Mouse (Mus musculus): Measurements from ENCODE around the gene Pdcd2l. TPM values are rescaled to one million over a fixed set of nuclear protein-coding genes. Genes with fewer than 3 reads are reported as not detected.

Pdcd2l gene
- polyA plus RNA-seq, 1 experiment from 2014 or later, result 79.6 TPM

DNA sequence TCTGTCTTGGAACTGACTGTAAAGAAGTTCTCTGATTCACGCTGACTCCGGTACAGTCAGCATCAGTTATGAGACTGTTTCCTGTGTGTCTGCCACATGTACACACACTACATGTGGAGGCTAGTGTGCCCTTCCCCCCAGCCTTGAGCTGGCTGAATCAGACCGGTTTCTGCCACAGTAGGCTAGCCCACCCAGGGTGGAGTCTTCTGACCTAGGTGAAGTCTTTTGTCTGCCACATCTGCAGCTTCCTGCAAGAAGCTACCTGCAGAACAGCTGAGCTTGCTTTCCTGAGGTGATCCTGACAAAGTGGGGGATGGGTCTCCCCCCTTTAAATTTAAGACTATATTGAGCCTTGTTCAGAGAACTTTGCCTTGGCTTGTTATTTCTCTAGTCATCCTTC is 27.0 kb downstream of the Pdcd2l start, which contains the start of gene Uba2:
Uba2 (minus strand) TSS at position 146 of the 400 bp plus-strand sequence.
- Histone ChIP-seq H3K4me3 (ENCODE audit: low read depth, low read length) (peak within 1 kb of the TSS; percentile 94), H3K36me3 (ENCODE audit: control insufficient read depth, insufficient read depth, low read length) (peaks cover 1% of the 10 kb centered on the region; the same call in 1 of the 2 replicates), H3K9ac (ENCODE audit: low read depth, low read length) (peak within 1 kb of the TSS; percentile 94), H3K9me3 (ENCODE audit: control insufficient read depth, low read length) (no peaks in the 10 kb centered on the region), H3K27ac (ENCODE audit: low read depth, low read length) (peak within 1 kb of the TSS; percentile 81), H3K4me2 (replicated peaks; ENCODE audit: low read depth, low read length) (peak within 1 kb of the TSS; percentile 78), H3K4me1 (replicated peaks; ENCODE audit: control insufficient read depth, insufficient read depth, low read length) (no peaks in the 10 kb centered on the region), H3K27me3 (ENCODE audit: control insufficient read depth, insufficient read depth, low read length) (no peaks in the 10 kb centered on the region)
- DNase-seq (ENCODE audit: low spot score) (no peak), ATAC-seq (ENCODE audit: low FRiP score) (no peak)
- 75% methylated on average over 3 of the region's 3 CpGs for WGBS

DNA sequence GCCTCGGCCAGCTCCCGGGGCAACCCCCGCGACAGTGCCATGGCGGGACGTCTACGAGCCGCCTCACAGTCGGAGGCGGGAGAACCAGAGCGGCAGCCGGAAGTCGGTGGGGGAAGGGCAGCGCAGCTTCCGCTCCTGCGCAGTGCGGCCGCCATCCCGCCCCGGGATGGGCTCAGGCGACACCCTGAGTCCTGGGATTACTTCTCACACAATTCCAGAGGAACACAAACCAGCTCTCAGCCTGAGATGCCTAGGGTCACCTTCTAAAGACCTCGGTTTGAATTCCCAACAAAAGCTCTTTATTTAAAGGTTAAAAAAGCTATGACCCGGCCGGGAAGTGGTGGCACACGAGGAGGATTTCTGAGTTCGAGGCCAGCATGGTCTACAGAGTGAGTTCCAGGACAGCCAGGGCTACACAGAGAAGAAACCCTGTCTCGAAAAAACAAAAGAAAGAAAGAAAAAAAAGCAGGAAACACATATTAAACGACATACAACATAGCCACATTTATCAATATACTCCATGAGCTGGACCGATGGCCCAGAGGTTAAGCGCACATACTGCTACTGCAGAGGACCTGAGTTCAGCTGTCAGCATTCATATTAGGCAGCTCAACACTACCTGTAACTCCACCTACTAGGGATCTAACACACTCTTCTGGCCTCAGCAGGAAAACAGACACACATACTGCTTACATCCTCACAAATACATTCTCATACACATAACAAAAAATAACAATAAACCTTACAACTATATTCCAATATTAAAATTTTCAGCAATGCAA is 27.8 kb downstream of the Pdcd2l start:
- DNase-seq (ENCODE audit: low spot score), result peak; percentile 96
- H3K4me3 ChIP-seq (ENCODE audit: low read depth, low read length), result peak overlapping the region; percentile 94
- H3K27me3 ChIP-seq (ENCODE audit: control insufficient read depth, insufficient read depth, low read length), result no peaks in the 10 kb centered on the region
- ATAC-seq (ENCODE audit: low FRiP score), result peak; percentile 96
- H3K9ac ChIP-seq (ENCODE audit: low read depth, low read length), result peak overlapping the region; percentile 94
- H3K9me3 ChIP-seq (ENCODE audit: control insufficient read depth, low read length), result no peaks in the 10 kb centered on the region
- 10% methylated on average over 30 of the region's 30 CpGs for WGBS
- H3K36me3 ChIP-seq (ENCODE audit: control insufficient read depth, insufficient read depth, low read length), result peaks cover 3% of the 10 kb centered on the region; the same call in 1 of the 2 replicates
- H3K4me2 ChIP-seq (replicated peaks; ENCODE audit: low read depth, low read length), result peak overlapping the region; percentile 78
- H3K27ac ChIP-seq (ENCODE audit: low read depth, low read length), result peak overlapping the region; percentile 81
- no peaks in the 10 kb centered on the region for H3K4me1 ChIP-seq (replicated peaks; ENCODE audit: control insufficient read depth, insufficient read depth, low read length)

DNA sequence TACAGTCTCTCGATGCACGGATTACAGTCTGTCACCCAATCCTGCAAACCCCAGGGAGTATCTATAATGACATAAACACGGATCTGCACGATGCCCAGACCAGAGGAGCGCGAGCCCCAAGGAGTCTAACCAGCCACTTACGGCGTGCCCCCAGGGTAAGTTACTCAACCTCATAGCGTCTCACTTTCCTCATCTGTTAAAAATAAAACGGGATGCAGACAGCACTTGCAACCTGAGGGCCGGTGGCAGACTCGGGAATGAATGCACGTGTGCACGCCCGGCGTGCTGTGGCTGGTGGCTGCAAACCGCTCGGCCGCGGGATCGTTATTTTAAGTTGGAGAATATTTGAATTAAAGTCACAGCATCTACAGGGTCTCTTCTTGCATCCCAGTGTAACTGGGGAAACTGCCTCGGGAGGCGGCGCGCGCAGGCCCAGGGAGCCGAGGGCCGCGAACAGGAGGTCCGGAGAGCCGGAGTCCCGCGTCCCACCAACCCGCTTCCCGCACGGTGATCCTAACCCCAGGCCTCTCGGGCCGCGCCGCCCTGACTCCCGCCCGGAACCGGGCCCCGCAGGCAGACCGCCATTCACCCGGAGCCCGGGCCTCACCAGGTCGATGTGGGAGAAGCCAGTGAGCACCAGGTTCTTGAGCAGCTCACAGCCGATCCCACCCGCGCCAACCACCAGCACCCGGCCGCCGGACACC is 28.5 kb downstream of the Pdcd2l start:
- H3K27ac ChIP-seq (ENCODE audit: low read depth, low read length), result peak overlapping the region; percentile 81
- H3K36me3 ChIP-seq (ENCODE audit: control insufficient read depth, insufficient read depth, low read length), result peaks cover 9% of the 10 kb centered on the region; the same call in 1 of the 2 replicates
- no peaks in the 10 kb centered on the region for H3K9me3 ChIP-seq (ENCODE audit: control insufficient read depth, low read length)
- peak overlapping the region; percentile 94 for H3K4me3 ChIP-seq (ENCODE audit: low read depth, low read length)
- under 1% methylated on average over 54 of the region's 54 CpGs for WGBS
- no peaks in the 10 kb centered on the region for H3K27me3 ChIP-seq (ENCODE audit: control insufficient read depth, insufficient read depth, low read length)
- H3K4me2 ChIP-seq (replicated peaks; ENCODE audit: low read depth, low read length), result peak overlapping the region; percentile 78
- no peak for DNase-seq (ENCODE audit: low spot score)
- H3K4me1 ChIP-seq (replicated peaks; ENCODE audit: control insufficient read depth, insufficient read depth, low read length), result no peaks in the 10 kb centered on the region
- ATAC-seq (ENCODE audit: low FRiP score), result peak; percentile 43
- H3K9ac ChIP-seq (ENCODE audit: low read depth, low read length), result peak overlapping the region; percentile 94

DNA sequence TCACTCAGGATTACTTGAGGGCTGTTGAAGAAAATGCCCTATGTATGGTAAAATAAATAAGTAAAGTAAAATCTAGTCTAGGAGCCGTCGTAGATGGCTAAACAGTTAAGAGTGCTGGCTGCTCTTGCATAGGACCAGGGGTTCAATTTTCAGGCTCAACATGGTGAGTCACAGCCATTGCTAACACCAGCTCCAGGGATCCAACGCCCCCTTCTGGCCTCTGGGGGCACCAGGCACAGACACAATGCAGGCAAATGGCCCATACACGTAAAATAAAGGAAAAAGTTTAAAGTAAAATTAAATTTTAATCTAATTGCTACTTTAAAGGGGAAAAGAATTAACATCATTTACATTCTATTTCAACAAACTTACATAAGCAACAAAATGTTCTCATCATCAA is 29.6 kb downstream of the Pdcd2l start:
- Histone ChIP-seq H3K4me3 (ENCODE audit: low read depth, low read length) (no peak overlapping the region), H3K4me2 (replicated peaks; ENCODE audit: low read depth, low read length) (0 out of 2 replicates have a peak overlapping the region, but pooled peaks have one; percentile 7)
- ATAC-seq (ENCODE audit: low FRiP score), result no peak

DNA sequence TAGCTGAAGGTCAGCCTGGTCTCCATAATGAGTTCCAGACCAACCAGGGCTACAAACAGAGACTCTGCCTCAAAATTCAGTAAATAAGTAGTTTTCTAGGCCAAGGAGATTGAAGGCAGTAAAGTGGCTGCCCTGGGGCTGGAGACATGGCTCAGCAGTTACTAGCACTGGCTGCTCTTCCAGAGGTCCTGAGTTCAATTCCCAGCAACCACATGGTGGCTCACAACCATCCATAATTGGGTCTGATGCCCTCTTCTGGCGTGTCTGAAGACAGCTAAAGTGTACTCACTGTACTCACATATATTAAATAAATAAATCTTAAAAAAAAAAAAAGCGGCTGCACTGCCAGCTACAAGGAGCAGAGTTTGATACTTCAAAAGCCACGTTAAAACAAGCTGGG is 30.5 kb downstream of the Pdcd2l start:
- no peak overlapping the region for H3K27ac ChIP-seq (ENCODE audit: low read depth, low read length)
- no peak overlapping the region for H3K4me3 ChIP-seq (ENCODE audit: low read depth, low read length)
- ATAC-seq (ENCODE audit: low FRiP score) (no peak), DNase-seq (ENCODE audit: low spot score) (no peak)
- 80% methylated on average over 3 of the region's 3 CpGs for WGBS
- H3K27me3 ChIP-seq (ENCODE audit: control insufficient read depth, insufficient read depth, low read length), result no peaks in the 10 kb centered on the region
- H3K36me3 ChIP-seq (ENCODE audit: control insufficient read depth, insufficient read depth, low read length), result peaks cover 9% of the 10 kb centered on the region; the same call in 1 of the 2 replicates
- no peak overlapping the region for H3K4me2 ChIP-seq (replicated peaks; ENCODE audit: low read depth, low read length)
- no peaks in the 10 kb centered on the region for H3K9me3 ChIP-seq (ENCODE audit: control insufficient read depth, low read length)
- no peak overlapping the region for H3K9ac ChIP-seq (ENCODE audit: low read depth, low read length)
- no peaks in the 10 kb centered on the region for H3K4me1 ChIP-seq (replicated peaks; ENCODE audit: control insufficient read depth, insufficient read depth, low read length)

More for the DNA sequence above, 29.6 kb downstream of the Pdcd2l start:
- peaks cover 9% of the 10 kb centered on the region; the same call in 1 of the 2 replicates for H3K36me3 ChIP-seq (ENCODE audit: control insufficient read depth, insufficient read depth, low read length)
- no peaks in the 10 kb centered on the region for H3K4me1 ChIP-seq (replicated peaks; ENCODE audit: control insufficient read depth, insufficient read depth, low read length)
- no peak overlapping the region for H3K27ac ChIP-seq (ENCODE audit: low read depth, low read length)
- no peak overlapping the region for H3K9ac ChIP-seq (ENCODE audit: low read depth, low read length)
- no peaks in the 10 kb centered on the region for H3K27me3 ChIP-seq (ENCODE audit: control insufficient read depth, insufficient read depth, low read length)
- peak; percentile 54 for DNase-seq (ENCODE audit: low spot score)
- H3K9me3 ChIP-seq (ENCODE audit: control insufficient read depth, low read length), result no peaks in the 10 kb centered on the region
- WGBS, result 56% methylated on average over 4 of the region's 4 CpGs

DNA sequence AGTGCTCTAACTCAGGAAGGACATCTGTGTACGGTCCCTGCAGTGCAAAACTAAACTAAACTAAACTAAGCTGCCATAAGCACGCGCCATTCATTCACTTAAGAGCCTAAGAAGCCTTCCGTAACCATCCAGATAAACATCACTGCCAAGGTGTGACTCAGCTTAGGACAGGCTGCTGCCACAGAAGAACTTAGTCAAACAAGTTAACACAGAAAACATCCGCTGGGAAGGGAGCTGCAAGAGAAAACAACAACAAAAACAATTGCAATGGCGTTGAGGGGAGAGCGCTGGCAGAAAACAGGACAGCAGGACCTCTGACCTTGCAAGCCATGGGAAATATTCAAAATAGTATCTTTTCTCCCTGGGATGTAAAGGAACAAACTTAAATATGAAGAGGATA is 31.8 kb downstream of the Pdcd2l start:
- DNase-seq (ENCODE audit: low spot score), result no peak
- Histone ChIP-seq H3K36me3 (ENCODE audit: control insufficient read depth, insufficient read depth, low read length) (peaks cover 15% of the 10 kb centered on the region; the same call in 1 of the 2 replicates), H3K4me3 (ENCODE audit: low read depth, low read length) (no peak overlapping the region), H3K4me2 (replicated peaks; ENCODE audit: low read depth, low read length) (no peak overlapping the region), H3K27ac (ENCODE audit: low read depth, low read length) (no peak overlapping the region), H3K9me3 (ENCODE audit: control insufficient read depth, low read length) (no peaks in the 10 kb centered on the region), H3K4me1 (replicated peaks; ENCODE audit: control insufficient read depth, insufficient read depth, low read length) (no peaks in the 10 kb centered on the region), H3K27me3 (ENCODE audit: control insufficient read depth, insufficient read depth, low read length) (no peaks in the 10 kb centered on the region), H3K9ac (ENCODE audit: low read depth, low read length) (no peak overlapping the region)
- WGBS, result 95% methylated on average over 7 of the region's 7 CpGs
- ATAC-seq (ENCODE audit: low FRiP score), result no peak

DNA sequence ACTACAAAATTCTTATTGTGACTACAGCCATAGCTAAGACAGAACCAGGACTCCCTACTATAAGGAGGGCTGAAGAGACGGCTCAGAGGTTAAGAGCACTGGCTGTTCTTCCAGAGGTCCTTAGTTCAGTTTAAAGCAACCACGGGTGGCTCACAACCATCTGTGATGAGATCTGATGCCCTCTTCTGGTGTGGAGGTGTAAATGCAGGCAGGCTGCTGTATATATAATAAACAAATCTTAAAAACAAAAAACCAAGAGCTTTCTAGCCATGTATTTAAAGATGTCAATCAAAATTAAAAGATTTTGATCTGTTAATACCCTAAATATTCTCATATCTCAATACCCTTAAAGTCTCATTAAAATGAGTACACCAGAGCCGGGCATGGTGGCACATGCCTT is 37.3 kb downstream of the Pdcd2l start:
- DNase-seq (ENCODE audit: low spot score) (no peak), ATAC-seq (ENCODE audit: low FRiP score) (no peak)
- no peaks in the 10 kb centered on the region for H3K27me3 ChIP-seq (ENCODE audit: control insufficient read depth, insufficient read depth, low read length)
- no peaks in the 10 kb centered on the region for H3K9me3 ChIP-seq (ENCODE audit: control insufficient read depth, low read length)
- H3K4me1 ChIP-seq (replicated peaks; ENCODE audit: control insufficient read depth, insufficient read depth, low read length), result no peaks in the 10 kb centered on the region
- H3K9ac ChIP-seq (ENCODE audit: low read depth, low read length), result no peak overlapping the region
- H3K4me2 ChIP-seq (replicated peaks; ENCODE audit: low read depth, low read length), result no peak overlapping the region
- H3K27ac ChIP-seq (ENCODE audit: low read depth, low read length), result no peak overlapping the region
- H3K36me3 ChIP-seq (ENCODE audit: control insufficient read depth, insufficient read depth, low read length), result peaks cover 26% of the 10 kb centered on the region
- H3K4me3 ChIP-seq (ENCODE audit: low read depth, low read length), result no peak overlapping the region
- WGBS, result 94% methylated on average over 3 of the region's 3 CpGs

DNA sequence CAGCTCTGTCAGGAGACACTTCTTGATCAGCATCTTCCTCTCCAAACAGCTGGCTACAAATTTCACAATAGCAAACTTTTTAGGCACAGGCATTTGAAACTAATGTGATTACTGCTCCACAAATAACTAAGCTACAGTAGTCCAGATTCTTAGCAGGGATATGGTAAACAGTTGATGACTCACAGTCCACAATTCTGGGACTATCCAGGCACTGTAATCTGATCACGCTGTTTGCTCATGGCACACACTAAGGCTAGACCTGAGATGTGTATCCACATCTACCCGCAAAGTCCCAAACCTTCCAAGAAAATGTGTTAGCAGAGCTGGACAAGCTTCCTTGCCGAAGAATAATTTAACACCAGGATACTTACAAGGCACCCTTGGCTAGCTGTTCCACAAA is 38.5 kb downstream of the Pdcd2l start:
- 98% methylated on average over 3 of the region's 3 CpGs for WGBS

More for the DNA sequence above, 38.5 kb downstream of the Pdcd2l start:
- Histone ChIP-seq H3K27me3 (ENCODE audit: control insufficient read depth, insufficient read depth, low read length) (no peaks in the 10 kb centered on the region), H3K4me3 (ENCODE audit: low read depth, low read length) (no peak overlapping the region), H3K4me1 (replicated peaks; ENCODE audit: control insufficient read depth, insufficient read depth, low read length) (no peaks in the 10 kb centered on the region), H3K9me3 (ENCODE audit: control insufficient read depth, low read length) (no peaks in the 10 kb centered on the region), H3K9ac (ENCODE audit: low read depth, low read length) (no peak overlapping the region), H3K4me2 (replicated peaks; ENCODE audit: low read depth, low read length) (no peak overlapping the region), H3K36me3 (ENCODE audit: control insufficient read depth, insufficient read depth, low read length) (peaks cover 21% of the 10 kb centered on the region), H3K27ac (ENCODE audit: low read depth, low read length) (no peak overlapping the region)
- ATAC-seq (ENCODE audit: low FRiP score) (no peak), DNase-seq (ENCODE audit: low spot score) (no peak)

All from hindbrain, embryonic 11.5 days (tissue).